Mouse (Mus musculus) gastrocnemius, postnatal 14 days (tissue): ENCODE results near the gene Ormdl2. TPM values are rescaled to one million over a fixed set of nuclear protein-coding genes. Genes with fewer than 3 reads are reported as not detected.
"Not testable (repeated sequence)": the region's sequence is repeated elsewhere in the genome, so short reads cannot be mapped to it uniquely, and the experiment has no call there.

Experiments
- DNase-seq: peaks from one replicate; pipeline ENCODE4 v3.0.0; 2021; ENCODE audit warnings: mixed read lengths
- intact Hi-C: fragments of 180-260 bp; cut with DNase I; formaldehyde crosslinking; loops from one replicate; pipeline ENCODE4 v1.15.1; 2025; ENCODE audit warnings: low total_unique reads
- long read RNA-seq, 2 experiments: library from polyadenylated mRNA; stranded (forward); transcript quantifications; one replicate each; pipeline ENCODE4 v2.0.0; 2021
- total RNA-seq, 2 experiments: library from RNA; stranded (reverse); gene quantifications; 2 replicates each; pipeline ENCODE4 v1.2.3; 2021

The Ormdl2 gene
- total RNA-seq, result 1 to 10 TPM; 5.8 to 6.3 TPM
- long read RNA-seq, experiment 1, transcript Ormdl2-201 (4 exons, 1,573 nt), result major isoform, 5 of 14 reads
- long read RNA-seq, experiment 1, partial matches to known transcripts, result 1 of 14 reads
- long read RNA-seq, experiment 1, other reads (novel, unspliced or antisense), result 4 of 14 reads
- long read RNA-seq, experiment 2, partial matches to known transcripts, result 0 of 4 reads
- long read RNA-seq, experiment 2, other reads (novel, unspliced or antisense), result 1 of 4 reads

DNA sequence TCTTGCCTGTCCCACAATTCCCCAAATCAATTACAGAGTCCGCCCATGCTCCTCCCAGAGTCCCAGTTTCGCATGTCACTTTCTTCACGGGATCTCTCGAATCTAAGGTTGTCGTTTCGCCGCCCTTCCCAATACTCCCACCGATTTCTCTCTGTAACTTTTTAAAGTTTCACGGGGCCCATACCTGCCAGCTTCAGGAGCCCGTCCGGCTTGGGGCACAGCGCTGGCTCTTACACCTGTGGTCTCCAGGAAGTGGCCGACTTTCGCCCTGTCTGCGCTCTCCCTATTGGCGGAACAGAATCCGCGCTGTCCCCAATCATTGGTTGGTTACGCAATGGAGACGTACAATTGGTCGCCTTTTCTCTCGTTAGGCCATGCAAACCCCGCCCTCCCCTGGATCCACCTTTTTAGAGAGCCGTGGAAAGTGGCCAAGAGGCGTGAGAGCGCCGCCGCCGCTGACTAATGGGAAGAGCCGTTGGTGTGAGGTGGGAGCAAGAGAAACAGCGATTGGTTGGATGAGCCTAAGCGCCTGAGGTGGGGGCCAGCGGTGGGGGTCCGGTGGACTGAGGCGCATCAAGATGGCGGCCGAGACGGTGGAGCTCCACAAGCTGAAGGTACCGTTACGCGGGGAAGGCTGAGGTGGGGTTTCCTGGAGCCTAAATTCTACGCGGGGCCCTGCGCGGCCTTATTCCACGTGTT, at the start of gene Ormdl2:
Gene Ormdl2, minus strand, starts transcription at position 288 of the 699 bp plus-strand sequence.
- intact Hi-C loops, result no loop called here
- DNase-seq, result peak; percentile 97

- DNase-seq, result no peak
- intact Hi-C loops, result no loop called here
These were observed 48.9 kb upstream of the Ormdl2 start for GRCm38 (mm10) chr10:128870341-128870740.

DNA sequence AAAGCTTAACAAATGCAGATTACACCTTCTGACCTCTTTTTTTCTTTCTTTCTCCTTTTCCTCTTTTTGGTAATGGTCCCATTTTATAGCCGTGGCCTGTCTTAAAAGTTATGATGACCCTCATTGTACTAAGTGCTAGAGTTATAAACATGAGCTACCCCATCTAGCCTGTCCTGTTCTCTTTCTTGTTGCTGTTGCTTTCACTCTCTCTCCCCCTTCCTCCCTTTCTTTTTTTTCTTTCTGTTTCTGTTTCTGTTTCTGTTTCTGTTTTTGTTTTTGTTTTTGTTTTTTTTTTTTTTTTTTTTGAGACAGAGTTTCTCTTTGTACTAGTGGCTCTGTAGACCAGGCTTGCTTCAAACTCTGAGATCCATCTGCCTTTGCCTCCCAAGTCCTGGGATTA, 45.1 kb upstream of the Ormdl2 start:
- intact Hi-C loops, result no loop called here

DNA sequence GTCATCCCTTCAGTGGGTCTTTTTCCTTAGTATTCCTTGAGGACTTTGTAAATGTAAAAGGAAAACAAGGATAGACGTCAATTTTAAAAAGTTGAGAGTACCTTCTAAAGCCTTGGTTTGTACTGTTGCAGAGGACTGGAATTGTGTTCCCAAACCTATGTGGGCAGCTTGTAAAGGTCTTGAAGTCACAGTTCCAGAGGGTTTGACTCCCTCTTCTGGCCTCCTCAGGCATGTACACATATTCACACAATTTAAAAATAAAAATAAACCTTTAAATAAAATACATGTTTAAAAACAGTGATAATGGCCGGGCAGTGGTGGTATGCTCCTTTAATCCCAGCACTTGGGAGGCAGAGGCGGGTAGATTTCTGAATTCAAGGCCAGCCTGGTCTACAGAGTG, 44.6 kb upstream of the Ormdl2 start:
- no peak for DNase-seq
- intact Hi-C loops, result no loop called here

More for the DNA sequence above, 45.1 kb upstream of the Ormdl2 start:
- DNase-seq, result no peak

DNA sequence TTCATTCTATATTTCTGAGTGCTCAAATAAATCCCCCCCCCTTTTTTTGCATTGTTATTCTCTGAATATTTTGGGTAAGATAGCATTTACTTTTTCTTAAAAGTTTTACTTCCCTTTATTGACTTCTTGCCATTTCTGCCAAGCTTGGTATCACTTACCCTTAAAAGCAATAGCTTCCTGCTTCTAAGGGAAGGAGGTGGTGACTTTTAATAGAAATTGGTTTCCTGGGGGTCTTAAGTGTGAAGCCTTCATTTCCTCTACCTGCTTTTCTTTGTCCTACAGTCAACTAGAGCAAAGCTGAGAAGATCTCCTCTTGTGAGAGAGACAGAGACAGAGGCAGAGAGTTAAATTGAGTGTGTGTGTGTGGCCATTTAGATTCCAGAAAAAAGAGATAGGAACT, 39.7 kb upstream of the Ormdl2 start:
- intact Hi-C loops, result loop anchor here (5.0 kb wide), 1 partner anchor 1204 kb away; no protein-coding TSS in a partner anchor
- no peak for DNase-seq

DNA sequence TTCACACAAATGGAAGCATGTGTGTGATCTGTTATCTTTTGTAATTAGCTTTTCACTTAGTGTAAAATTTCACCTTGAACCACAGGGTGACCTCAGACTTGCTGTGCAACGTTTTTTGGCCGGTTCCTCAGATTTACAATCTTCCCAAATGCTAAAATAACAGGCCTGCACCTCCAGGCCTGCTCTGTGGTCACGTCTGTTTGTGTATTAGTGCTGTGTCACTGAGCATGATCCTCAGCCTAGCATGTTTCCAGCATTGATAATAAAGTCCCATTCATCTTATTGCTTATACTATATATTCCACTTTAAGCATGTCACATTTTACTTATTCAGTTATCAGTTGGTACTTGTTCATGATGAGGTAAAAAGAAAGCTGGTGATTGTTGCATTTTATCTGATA, 28.9 kb upstream of the Ormdl2 start:
- DNase-seq, result no peak
- intact Hi-C loops, result no loop called here

- intact Hi-C loops, result loop anchor here (5.0 to 10.0 kb wide), 2 partner anchors 44 to 106 kb away; partner anchors contain the start of gene Gdf11
- DNase-seq, result no peak
These were observed 27.0 kb upstream of the Ormdl2 start for GRCm38 (mm10) chr10:128848426-128848825.

DNA sequence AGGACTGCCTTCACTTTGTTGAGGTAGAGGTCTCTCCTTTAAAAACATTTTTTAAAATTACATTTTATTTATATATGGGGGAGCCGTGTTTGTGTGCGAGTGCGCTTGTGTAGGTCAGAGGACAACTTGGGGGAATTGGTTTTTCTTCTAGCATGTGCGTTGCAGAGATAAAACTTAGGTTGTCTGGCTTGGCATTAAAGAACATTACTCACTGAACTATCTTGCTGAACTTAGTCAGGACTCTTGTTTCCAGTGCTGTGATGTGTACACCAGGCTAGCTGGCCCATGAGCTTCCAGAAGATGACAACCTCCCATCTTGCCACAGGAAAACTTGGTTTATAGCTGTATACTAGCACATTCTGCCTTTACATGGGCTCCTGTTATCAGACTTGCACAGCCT, 25.2 kb upstream of the Ormdl2 start:
- no peak for DNase-seq
- intact Hi-C loops, result loop anchor here (5.0 to 10.0 kb wide), 2 partner anchors 46 to 108 kb away; partner anchors contain the start of gene Gdf11

DNA sequence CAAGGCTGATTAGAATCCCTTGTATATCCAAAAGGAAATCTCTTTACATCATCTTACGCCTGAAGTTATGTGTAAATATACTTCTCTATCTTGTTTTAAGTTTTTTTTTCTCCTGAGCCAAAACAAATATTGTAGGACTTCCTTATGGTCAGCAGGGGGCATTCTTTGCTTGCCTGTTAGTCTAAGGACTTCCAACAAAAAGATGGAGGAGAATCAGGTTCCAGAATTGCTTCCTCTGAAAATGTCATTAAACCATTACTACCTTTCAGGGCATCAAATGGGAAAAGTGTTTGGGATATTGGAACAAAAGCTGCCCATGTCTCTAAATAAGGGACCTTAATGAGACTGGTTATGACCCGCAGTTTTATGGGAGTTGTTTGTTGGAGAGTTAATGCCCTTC, 24.1 kb upstream of the Ormdl2 start:
- no peak for DNase-seq
- intact Hi-C loops, result loop anchor here (5.0 to 10.0 kb wide), 2 partner anchors 47 to 109 kb away; partner anchors contain the start of gene Gdf11

DNA sequence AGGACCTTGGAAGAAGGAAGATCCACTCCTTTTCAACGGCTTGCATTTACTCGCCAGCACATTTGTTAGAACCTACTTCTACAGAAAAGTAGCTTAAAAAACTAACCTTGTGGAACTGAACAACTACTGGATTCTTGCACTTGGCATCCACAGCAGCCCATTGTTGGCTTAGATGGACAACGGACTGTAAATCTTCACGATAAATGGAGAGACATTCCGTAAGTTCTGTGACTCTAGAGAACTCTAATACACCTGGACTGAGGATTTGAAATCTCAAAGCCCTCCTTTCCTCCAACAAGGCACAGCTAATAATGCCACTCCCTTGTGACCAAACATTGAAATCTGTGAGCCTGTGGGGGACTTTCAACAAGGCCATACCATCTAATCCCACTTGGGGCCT, 21.8 kb upstream of the Ormdl2 start:
- intact Hi-C loops, result loop anchor here (10.0 kb wide), 1 partner anchor 112 kb away; no protein-coding TSS in a partner anchor
- no peak for DNase-seq

DNA sequence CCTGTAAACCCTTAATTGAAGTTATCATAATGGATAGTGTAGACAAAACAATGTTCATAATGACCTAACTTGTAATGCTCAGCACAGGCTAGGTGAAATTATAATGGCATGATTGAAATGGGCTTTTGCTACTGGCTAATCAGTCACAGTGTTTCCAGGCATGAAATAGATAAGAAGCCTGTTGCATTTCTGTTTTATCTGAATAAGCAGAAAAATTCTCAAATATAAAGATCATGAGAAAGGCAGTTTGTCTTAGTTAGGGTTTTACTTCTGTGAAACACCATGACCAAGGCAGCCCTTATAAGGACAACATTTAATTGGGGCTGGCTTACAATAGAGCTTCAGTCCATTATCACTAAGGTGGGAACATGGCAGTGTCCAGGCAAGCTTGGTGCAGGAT, 19.2 kb upstream of the Ormdl2 start:
- intact Hi-C loops, result loop anchor here (10.0 kb wide), 1 partner anchor 114 kb away; no protein-coding TSS in a partner anchor

GRCm38 (mm10) chr10:128839434-128839833, 18.0 kb upstream of the Ormdl2 start:
- no peak for DNase-seq
- intact Hi-C loops, result no loop called here

More for the DNA sequence above, 19.2 kb upstream of the Ormdl2 start:
- no peak for DNase-seq

GRCm38 (mm10) chr10:128837400-128837799, 16.0 kb upstream of the Ormdl2 start:
- DNase-seq, result no peak
- intact Hi-C loops, result no loop called here

DNA sequence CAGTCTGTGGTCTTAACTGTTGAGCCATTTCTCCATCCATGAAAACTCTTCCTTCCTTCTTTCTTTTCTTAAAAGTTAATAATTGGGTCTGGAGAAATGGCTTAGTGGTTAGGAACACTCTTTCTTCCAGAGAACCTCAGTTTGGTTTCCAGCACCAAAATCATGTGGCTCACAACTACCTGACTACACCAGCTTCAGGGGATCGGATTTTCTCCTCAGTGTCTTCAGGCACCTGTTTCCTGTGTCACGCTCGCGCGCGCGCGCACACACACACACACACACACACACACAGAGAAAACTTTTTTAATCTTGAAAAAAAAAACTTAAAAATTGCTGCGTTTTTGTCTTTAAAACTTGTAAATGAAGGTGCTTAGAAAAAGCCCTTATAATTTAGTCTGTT, 2.4 kb upstream of the Ormdl2 start:
- intact Hi-C loops, result no loop called here
- no peak for DNase-seq

DNA sequence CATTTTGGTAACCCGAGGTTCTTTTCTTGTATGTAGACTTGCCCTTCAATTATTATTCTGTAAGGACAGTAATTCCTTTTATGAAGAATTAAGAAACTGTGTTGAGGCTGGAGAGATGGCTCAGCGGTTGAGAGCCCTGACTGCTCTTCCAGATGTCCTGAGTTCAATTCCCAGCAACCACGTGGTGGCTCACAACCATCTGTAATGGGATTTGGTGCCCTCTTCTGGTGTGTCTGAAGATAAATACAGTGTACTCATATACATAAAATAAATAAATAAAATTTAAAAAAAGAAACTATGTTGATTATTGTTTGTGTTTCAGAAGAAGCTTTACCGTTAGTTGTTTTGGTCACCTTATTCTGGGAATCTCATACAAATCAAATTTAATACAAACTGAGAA, 1.6 kb upstream of the Ormdl2 start:
- intact Hi-C loops, DNase-seq: not testable (repeated sequence)

GRCm38 (mm10) chr10:128822135-128822534, 690 bp upstream of the Ormdl2 start:
- DNase-seq, result no peak
- intact Hi-C loops, result no loop called here

- intact Hi-C loops, result no loop called here
- DNase-seq, result no peak
These were observed 1.2 kb downstream of the Ormdl2 start for GRCm38 (mm10) chr10:128820217-128820616.

DNA sequence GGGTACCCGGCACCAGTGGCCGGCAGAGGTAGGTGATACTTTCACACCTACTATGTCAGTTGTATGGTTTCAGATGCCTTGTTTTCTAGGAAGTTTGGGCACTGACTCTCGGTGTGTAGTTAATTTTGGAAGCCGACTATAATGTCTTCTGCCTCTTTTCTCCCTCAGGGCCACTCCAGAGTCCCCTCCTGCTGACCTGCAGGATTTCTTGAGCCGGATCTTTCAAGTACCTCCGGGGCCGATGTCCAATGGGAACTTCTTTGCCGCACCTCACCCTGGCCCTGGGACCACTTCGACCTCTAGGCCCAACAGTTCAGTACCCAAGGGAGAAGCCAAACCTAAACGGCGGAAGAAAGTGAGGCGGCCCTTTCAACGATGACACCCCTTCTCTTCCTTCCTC, 4.4 kb downstream of the Ormdl2 start, which contains the start of gene Sarnp:
Gene Sarnp, plus strand, starts transcription at position 301 of the 400 bp plus-strand sequence.
- intact Hi-C loops, result no loop called here
- DNase-seq, result no peak

GRCm38 (mm10) chr10:128807018-128807417, 14.4 kb downstream of the Ormdl2 start:
- no peak for DNase-seq
- intact Hi-C loops, result loop anchor here (10.0 kb wide), 1 partner anchor 62 kb away; the partner anchor contains the start of genes Dgka and Pym1

GRCm38 (mm10) chr10:128806086-128806485, 15.4 kb downstream of the Ormdl2 start:
- DNase-seq, result no peak
- intact Hi-C loops, result loop anchor here (10.0 kb wide), 1 partner anchor 61 kb away; the partner anchor contains the start of genes Dgka and Pym1
